Mouse (Mus musculus) forebrain, embryonic 14.5 days (tissue): ENCODE data around the gene Dnmt1. TPM values are rescaled to one million over a fixed set of nuclear protein-coding genes. Genes with fewer than 3 reads are reported as not detected.

Experiments used
- ATAC-seq: fragments of 200-750 bp; cut with Nextera tagmentation; 2 replicates; pipeline ENCODE4 v1.8.0; 2017; ENCODE audit warnings: mild to moderate bottlenecking, moderate library complexity
- DNase-seq: peaks from one replicate; pipeline ENCODE4 v3.0.0-alpha.2; 2015; ENCODE audit warnings: low spot score
- H3K27ac ChIP-seq: fragments of 300-500 bp; sonication (generic); 2 replicates; pipeline ENCODE4 v1.5.1; 2014; ENCODE audit warnings: low read depth, mild to moderate bottlenecking, control low read depth, low read length, moderate library complexity
- H3K27me3 ChIP-seq: fragments of 300-500 bp; sonication (generic); replicated peaks from 2 replicates; pipeline ENCODE4 v1.6.1; 2014; ENCODE audit warnings: low read length, control low read depth, mixed read lengths; ENCODE audit not compliant: control insufficient read depth, insufficient read depth
- H3K36me3 ChIP-seq: fragments of 300-500 bp; sonication (generic); 2 replicates; pipeline ENCODE4 v1.6.1; 2014; ENCODE audit warnings: low read length, control low read depth; ENCODE audit not compliant: control insufficient read depth, insufficient read depth
- H3K4me1 ChIP-seq: fragments of 300-500 bp; sonication (generic); 2 replicates; pipeline ENCODE4 v1.6.1; 2014; ENCODE audit warnings: antibody characterized with exemption, low read length, control low read depth; ENCODE audit not compliant: control insufficient read depth, insufficient read depth
- H3K4me2 ChIP-seq: fragments of 300-500 bp; sonication (generic); 2 replicates; pipeline ENCODE4 v1.6.1; 2014; ENCODE audit warnings: mild to moderate bottlenecking, control low read depth, low read length
- H3K4me3 ChIP-seq: fragments of 300-500 bp; sonication (generic); 2 replicates; pipeline ENCODE4 v1.5.1; 2014; ENCODE audit warnings: low read depth, low read length, control low read depth
- H3K9ac ChIP-seq: fragments of 300-500 bp; sonication (generic); 2 replicates; pipeline ENCODE4 v1.6.1; 2014; ENCODE audit warnings: mild to moderate bottlenecking, low read length, control low read depth, moderate library complexity
- H3K9me3 ChIP-seq: fragments of 300-500 bp; sonication (generic); replicated peaks from 2 replicates; pipeline ENCODE4 v1.6.1; 2016; ENCODE audit warnings: low read length, control low read depth, mixed read lengths; ENCODE audit not compliant: control insufficient read depth
- WGBS: fragments of 180-500 bp; shearing (Covaris S2); extraction: QIAGEN DNeasy Blood & Tissue Kit; methylation state at CpG from one replicate; pipeline ENCODE4 v1.1.7; 2014; 5-methylcytosine and 5-hydroxymethylcytosine counted together
- polyA plus RNA-seq: library from polyadenylated mRNA; unstranded; fragments of >200 nt; fragmentation: Nextera tagmentation; extraction: Ambion mirVana; gene quantifications from 2 replicates; pipeline ENCODE4 v1.2.1, GENCODE M21; 2014

Dnmt1 gene
- polyA plus RNA-seq, 1 experiment from 2014 or later: 52.1 TPM

DNA sequence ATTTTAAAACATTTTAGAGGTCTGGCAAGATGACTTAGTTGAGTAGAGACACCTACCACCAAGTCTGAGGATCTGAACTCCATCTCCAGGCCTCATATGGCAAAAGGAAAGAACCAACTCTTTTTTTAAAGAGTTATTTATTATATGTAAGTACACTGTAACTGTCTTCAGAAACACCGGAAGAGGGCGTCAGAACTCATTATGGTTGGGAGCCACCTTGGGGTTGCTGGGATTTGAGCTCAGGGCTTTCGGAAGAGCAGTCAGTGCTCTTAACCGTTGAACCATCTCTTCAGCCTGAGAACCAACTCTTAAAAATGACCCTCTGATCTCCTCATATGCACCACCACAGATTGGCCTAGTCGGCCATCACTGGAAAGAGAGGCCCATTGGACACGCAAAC is 72.5 kb downstream of the Dnmt1 start:
- no peak for ATAC-seq
- WGBS: 88% methylated on average over 6 of the region's 6 CpGs
- Histone ChIP-seq H3K9me3 (no peaks in the 10 kb centered on the region), H3K27me3 (no peaks in the 10 kb centered on the region), H3K4me2 (peak overlapping the region; percentile 92), H3K4me1 (no peaks in the 10 kb centered on the region), H3K9ac (no peak overlapping the region), H3K36me3 (peaks cover 30% of the 10 kb centered on the region), H3K4me3 (no peak overlapping the region), H3K27ac (peak overlapping the region; percentile 91; the same call in 1 of the 2 replicates)
- DNase-seq: no peak

- DNase-seq: no peak
- H3K4me3 ChIP-seq: no peak overlapping the region
- no peak for ATAC-seq
- no peak overlapping the region for H3K4me2 ChIP-seq
- no peaks in the 10 kb centered on the region for H3K4me1 ChIP-seq
- no peaks in the 10 kb centered on the region for H3K27me3 ChIP-seq
- peaks cover 23% of the 10 kb centered on the region for H3K36me3 ChIP-seq
- whole genome bisulfite sequencing: 92% methylated on average over 2 of the region's 2 CpGs
- H3K9ac ChIP-seq: no peak overlapping the region
- no peaks in the 10 kb centered on the region for H3K9me3 ChIP-seq
- H3K27ac ChIP-seq: no peak overlapping the region
Measured at GRCm38 (mm10) chr9:20886563-20886962, 73.1 kb downstream of the Dnmt1 start.

- peak within 1 kb of the TSS; percentile 73 for H3K9ac ChIP-seq
- 93% methylated on average over 13 of the region's 13 CpGs for WGBS
- H3K27ac ChIP-seq: peak within 1 kb of the TSS; percentile 91
- H3K4me1 ChIP-seq: no peaks in the 10 kb centered on the region; the same call in 1 of the 2 replicates
- no peak for ATAC-seq
- H3K9me3 ChIP-seq: no peaks in the 10 kb centered on the region
- no peaks in the 10 kb centered on the region for H3K27me3 ChIP-seq
- DNase-seq: no peak
- no peaks in the 10 kb centered on the region for H3K36me3 ChIP-seq
- peak within 1 kb of the TSS; percentile 73 for H3K4me2 ChIP-seq
- peak within 1 kb of the TSS; percentile 39 for H3K4me3 ChIP-seq
Measured at GRCm38 (mm10) chr9:20879097-20879792, 80.4 kb downstream of the Dnmt1 start, which contains the start of gene Angptl6. Gene Angptl6 (minus strand): TSS chr9:20879727.

- peak overlapping the region; percentile 39 for H3K4me3 ChIP-seq
- H3K9ac ChIP-seq: peak overlapping the region; percentile 73
- peak overlapping the region; percentile 91 for H3K27ac ChIP-seq
- DNase-seq (no peak), ATAC-seq (no peak; the same call in 1 of the 2 replicates)
- H3K4me1 ChIP-seq: no peaks in the 10 kb centered on the region; the same call in 1 of the 2 replicates
- H3K9me3 ChIP-seq: no peaks in the 10 kb centered on the region
- WGBS: 23% methylated on average over 10 of the region's 10 CpGs
- no peaks in the 10 kb centered on the region for H3K36me3 ChIP-seq
- peak overlapping the region; percentile 73 for H3K4me2 ChIP-seq
- no peaks in the 10 kb centered on the region for H3K27me3 ChIP-seq
Measured at GRCm38 (mm10) chr9:20878710-20879065, 81.0 kb downstream of the Dnmt1 start.

DNA sequence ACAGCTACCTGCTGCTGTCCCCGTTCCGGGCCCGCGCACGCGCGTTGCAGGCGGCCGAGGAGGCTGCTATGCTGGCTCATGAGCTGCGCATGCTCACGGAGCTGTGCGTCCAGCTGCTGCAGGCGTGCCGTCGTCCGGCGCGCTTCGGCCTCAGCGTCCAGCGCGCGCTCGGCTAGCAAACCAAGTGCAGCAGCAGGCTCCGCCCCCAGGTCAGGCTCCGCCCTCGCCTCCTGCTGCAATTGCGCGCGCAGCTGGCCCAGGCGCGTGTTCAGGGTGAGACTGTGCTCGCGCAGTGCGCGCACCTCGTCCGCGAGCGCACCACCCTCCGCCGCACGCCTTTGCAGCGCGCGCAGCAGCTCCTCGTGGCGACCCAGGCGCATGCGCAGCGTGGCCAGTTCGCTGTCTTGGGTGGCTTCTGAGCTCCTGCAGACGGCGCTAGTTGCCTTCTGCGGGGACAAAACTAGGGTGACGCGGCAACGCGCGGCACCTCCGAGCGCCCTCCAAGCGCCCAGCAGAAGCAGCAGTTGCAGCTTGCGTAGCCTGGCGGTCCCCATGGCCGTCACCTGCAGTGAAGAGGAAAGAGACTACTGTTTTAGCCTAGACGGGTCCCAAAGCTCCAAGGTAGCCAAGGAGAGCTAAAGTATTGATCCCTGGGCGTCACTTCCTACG is 81.5 kb downstream of the Dnmt1 start:
- WGBS: under 1% methylated on average over 69 of the region's 69 CpGs
- H3K4me3 ChIP-seq: peak overlapping the region; percentile 39
- peak overlapping the region; percentile 73 for H3K4me2 ChIP-seq
- H3K9me3 ChIP-seq: no peaks in the 10 kb centered on the region
- H3K9ac ChIP-seq: peak overlapping the region; percentile 73
- H3K27ac ChIP-seq: peak overlapping the region; percentile 91
- ATAC-seq: peak; percentile 95
- DNase-seq: peak; percentile 99
- H3K27me3 ChIP-seq: no peaks in the 10 kb centered on the region
- H3K36me3 ChIP-seq: no peaks in the 10 kb centered on the region
- H3K4me1 ChIP-seq: no peaks in the 10 kb centered on the region; the same call in 1 of the 2 replicates

GRCm38 (mm10) chr9:20877118-20878040 is 82.3 kb downstream of the Dnmt1 start:
- Histone ChIP-seq H3K4me1 (no peaks in the 10 kb centered on the region; the same call in 1 of the 2 replicates), H3K9ac (peak overlapping the region; percentile 54; the same call in 1 of the 2 replicates), H3K27me3 (no peaks in the 10 kb centered on the region), H3K27ac (peak overlapping the region; percentile 65), H3K36me3 (no peaks in the 10 kb centered on the region), H3K9me3 (no peaks in the 10 kb centered on the region), H3K4me3 (peak overlapping the region; percentile 39), H3K4me2 (peak overlapping the region; percentile 73)
- 35% methylated on average over 14 of the region's 14 CpGs for WGBS
- DNase-seq: no peak
- no peak for ATAC-seq

DNA sequence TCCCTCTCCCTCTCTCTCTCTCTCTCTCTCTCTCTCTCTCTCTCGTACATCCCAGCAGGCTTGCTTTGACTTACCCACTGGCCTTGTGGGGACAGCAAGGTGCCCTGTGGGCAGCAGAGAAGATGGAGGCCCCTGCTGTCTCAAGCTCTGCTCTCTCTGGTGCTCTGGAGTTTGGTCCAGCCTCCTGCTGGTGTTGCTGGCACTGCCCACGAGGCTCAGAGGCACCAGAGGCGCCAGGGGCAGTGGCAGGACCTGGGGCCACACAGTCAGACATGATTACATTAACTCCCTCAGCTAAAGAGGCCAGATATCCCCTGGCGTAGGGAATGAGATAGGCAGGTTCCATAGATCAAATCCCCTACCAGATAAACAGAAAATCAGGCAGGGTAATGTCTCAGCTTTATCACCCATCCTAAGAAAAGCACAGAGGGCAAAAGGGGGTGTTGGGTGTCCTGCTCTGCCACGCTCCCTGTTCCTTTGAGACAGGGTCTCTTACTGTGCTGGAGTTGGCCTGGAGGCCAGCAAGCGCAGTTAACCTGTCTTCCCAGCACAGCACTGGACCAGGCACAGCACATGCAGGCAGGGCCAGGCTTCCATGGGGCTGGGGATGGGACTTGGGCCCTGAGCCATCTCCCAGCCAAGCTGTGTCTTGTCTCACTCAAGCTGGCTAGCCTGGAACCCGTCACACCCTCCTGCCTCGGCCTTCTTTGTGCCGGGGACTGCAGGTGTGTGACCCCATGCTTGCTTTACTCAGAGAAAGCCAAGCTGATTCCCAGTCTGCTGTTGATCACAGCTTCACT is 83.2 kb downstream of the Dnmt1 start:
- Histone ChIP-seq H3K9me3 (no peaks in the 10 kb centered on the region), H3K4me3 (no peak overlapping the region), H3K4me1 (no peaks in the 10 kb centered on the region; the same call in 1 of the 2 replicates), H3K27me3 (no peaks in the 10 kb centered on the region), H3K9ac (peak overlapping the region; percentile 1; the same call in 1 of the 2 replicates), H3K36me3 (no peaks in the 10 kb centered on the region), H3K4me2 (no peak overlapping the region), H3K27ac (no peak overlapping the region)
- no peak for DNase-seq
- 68% methylated on average over 9 of the region's 9 CpGs for WGBS
- no peak for ATAC-seq
